Mouse (Mus musculus): ENCODE data around the gene Lrrc8b.
A peak's percentile ranks its signal among the peaks of the same experiment; 100 is the strongest.

Gene Lrrc8b

DNA sequence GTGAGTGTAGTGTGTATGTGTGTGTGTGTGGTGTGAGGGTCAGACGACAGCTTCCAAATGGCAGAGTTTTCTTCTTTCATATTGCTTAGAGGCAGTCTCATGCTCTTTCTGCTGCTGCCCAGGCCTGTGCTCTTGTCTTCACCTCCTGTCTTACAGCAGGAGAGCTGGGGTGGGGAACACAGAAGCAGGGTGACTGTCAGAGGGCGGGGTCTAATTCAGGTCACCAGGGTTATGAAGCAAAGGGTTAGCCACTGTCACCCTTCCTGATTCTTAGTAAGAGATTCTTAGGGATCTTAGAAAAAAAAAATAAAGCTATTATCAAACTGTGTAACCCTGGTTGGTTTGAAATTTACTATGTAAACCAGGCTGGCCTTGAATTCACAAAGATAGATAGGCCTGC lies 10.0 kb downstream of the Lrrc8b start:
- DNase-seq = no peak

DNA sequence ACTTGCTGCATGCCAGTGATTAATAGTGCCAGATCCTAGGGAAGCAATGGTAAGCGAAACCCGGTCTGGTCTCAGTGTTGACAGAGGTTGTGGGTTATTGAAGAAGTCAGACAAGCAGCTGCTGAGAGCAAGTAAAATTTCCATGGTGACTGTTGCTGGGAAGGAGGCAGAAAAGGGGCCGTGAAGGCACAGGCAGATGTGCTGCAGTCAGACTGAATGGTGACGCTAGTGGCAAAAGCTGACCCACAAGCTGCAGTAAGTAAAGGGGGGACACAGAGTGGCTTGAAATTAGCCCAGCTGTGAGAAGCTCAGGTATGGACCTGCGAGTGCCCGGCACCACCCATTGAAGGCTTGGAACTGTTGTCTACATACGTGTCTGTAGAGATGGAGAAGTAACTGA lies 11.8 kb downstream of the Lrrc8b start:
- DNase-seq = no peak

GRCm38 (mm10) chr5:105428265-105428974 lies 12.8 kb downstream of the Lrrc8b start:
- DNase-seq = peak; percentile 66 to 89

DNA sequence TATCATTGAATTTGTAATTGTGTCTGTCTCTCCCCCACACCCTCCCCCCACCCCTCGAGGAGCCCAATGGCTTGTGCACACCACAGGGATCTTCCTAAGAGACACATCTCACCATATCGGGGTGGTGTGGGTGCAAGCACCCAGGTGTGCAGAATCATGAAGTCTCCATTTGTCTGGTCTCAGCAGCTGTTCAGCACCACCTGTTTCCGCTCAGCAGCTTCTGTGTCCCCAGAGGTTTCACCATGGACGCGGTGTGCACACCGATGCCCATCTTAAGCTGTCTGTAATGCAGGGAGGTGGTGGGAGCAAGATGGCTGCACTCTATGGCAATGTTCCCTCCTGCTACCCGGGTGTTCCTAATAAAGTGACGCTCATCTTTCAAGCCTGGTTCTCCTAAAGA lies 14.6 kb downstream of the Lrrc8b start:
- DNase-seq = no peak

DNA sequence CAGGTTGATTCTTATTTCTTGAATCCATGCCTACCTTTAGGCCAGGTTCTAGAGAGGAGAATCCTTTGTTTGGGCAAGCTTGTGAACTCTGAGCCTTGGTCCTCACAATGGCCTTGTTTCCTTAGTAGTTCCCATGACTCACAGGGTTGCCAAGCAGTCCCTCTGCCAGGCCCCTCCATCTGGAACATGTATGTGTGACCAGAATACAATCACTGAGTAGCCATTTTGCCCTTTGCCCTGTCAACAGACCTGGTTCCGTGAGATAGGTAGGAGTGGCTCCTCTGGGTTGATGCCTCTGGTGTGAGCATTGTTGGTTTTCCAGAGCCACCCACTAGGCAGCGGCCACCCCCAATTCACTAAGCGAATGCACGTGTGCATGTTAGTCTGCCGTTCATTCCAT lies 24.0 kb downstream of the Lrrc8b start:
- no peak for DNase-seq

DNA sequence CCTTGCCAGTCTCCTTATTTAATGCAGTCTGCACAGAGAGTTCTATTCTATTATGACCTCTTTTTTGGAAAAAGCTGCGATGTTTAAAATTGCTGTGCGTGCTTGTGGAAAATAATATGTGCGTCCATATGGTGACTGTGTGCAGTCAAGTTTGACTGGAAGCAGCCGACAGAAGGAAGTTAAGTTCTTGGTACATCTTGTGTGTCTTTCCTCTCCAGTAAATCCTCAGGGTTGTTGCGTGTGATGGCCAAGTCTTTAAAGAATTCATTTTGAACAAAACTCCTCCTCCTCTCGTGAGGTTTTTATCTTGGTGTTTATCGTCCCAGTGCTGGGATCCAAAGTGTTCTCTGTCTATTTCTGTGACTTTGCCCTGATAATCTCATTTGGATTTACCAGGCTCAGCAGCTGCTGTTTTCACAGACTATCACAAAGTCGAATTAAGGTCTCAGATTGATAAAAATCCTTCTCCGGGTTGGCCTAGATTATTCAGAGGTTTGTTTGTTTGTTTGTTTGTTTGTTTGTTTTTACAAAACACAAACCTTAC lies 25.5 kb downstream of the Lrrc8b start:
- DNase-seq = no peak

DNA sequence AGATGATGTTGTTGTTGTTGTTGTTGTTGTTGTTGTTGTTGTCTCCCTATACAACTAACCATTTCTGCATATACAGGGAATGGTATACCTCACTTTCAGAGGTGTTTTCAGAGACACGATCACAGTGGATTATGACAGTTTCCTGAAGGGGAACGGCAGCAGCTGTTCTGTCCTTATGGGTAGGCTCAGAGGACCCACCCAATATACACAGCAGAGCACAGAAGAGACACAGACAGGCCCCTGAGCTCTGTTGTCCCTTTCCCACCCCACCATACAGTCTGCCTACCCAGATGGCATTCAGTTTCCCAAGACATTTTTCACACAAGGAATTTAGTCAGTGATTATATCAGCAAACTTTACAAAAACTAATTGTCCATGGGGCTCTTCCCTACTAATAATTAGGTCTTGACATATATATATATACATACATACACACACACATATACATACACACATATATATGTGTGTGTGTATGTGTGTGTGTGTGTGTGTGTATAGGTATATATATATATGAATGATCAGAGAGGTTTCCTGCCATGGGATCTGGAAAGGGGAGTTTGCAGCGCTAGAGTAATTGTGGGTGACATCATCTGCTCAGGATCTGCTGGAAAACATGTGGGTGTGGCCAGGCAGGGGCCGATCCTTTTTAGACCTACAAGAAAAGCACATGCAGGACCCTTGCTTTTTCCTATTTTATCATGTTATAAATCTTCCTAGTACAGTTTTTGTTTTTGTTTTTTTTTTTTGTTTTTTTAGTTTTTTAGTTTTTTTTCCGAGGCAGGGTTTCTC lies 26.8 kb downstream of the Lrrc8b start:
- peak in 1 of 2 experiments; percentile 36 for DNase-seq

- DNase-seq = peak; percentile 59 to 69
Observed at GRCm38 (mm10) chr5:105443057-105443815, 27.7 kb downstream of the Lrrc8b start.

DNA sequence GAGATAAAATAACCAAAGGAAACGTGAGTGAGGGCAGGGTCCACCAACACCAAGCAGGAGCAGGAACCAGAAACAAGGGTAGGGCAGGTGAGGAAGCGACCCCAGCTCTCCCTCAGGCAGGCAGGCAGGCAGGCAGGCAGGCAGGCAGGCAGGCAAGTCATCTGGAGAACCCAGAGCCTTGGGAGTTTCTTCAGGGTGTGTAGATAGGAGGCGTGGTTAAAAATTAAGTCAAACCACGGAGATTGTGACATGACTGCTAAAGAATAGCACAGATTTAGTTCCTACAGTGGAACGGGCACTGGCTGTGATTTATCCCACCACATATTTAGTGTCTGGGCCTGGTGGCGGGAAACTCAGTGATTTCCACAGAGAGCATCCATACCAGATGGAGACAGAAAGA lies 30.1 kb downstream of the Lrrc8b start:
- no peak for DNase-seq

- no peak for DNase-seq
Observed at GRCm38 (mm10) chr5:105454105-105454504, 38.5 kb downstream of the Lrrc8b start.

GRCm38 (mm10) chr5:105459077-105459476 lies 43.5 kb downstream of the Lrrc8b start:
- DNase-seq = no peak

- DNase-seq = no peak
Observed at GRCm38 (mm10) chr5:105460551-105460950, 45.0 kb downstream of the Lrrc8b start.

- DNase-seq = no peak
Observed at GRCm38 (mm10) chr5:105461076-105461475, 45.5 kb downstream of the Lrrc8b start.

DNA sequence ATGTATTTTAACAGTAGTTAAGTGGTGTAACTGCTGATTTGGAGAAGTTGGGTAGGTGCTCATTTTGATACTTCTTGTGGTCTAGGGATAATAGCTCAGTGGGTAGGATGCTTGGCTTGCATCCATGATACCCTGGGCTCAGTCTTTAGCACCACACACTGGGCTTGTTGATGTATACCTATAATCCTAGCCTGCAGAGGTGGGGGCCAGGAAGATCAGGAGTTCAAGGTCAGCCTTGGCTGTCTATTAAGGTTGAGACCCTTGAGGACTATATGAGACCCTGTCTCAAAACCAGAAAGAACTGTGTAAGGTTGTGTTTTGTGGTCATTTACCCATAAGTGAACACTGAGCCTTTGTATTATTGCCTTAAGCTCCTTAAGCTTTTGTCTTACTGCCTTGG lies 49.1 kb downstream of the Lrrc8b start:
- DNase-seq = no peak

- DNase-seq = no peak
Observed at GRCm38 (mm10) chr5:105465550-105465949, 50.0 kb downstream of the Lrrc8b start.

GRCm38 (mm10) chr5:105466471-105466902 lies 50.9 kb downstream of the Lrrc8b start:
- no peak for DNase-seq

- no peak for DNase-seq
Observed at GRCm38 (mm10) chr5:105467271-105467670, 51.7 kb downstream of the Lrrc8b start.

DNA sequence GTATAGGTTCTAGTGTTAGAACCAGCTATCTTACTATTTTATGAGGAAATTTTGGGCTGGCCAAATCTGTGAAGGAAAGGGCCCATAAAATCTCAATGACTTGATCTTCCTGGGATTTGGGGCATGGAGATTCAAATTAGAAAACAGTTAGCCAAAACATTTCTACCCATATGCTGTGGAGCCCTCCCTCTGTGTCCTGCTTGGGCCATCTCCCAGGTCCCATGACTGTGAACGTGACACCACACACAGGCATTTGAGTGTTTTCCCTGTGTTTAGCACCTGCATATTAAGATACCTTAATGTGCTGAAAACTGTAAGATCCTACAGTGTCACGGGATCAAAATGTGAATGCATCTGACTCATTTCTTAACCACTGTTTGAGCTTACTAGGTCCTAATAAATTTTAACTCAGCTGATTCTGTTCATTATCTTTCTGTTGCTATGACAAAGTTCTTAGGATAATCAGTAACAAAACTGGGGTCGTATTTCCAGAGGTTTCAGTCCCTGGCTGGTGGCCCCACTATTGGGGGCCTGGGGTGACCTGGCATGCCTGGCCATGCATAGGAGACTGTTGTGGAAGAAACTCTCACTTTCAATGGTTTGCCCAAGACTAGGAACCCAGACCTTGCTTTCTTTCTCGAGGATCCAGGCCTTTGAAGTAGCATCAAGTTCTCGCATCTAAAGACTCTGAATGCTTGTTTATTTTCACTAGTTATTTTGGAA lies 57.6 kb downstream of the Lrrc8b start:
- no peak for DNase-seq

GRCm38 (mm10) chr5:105477527-105477926 lies 62.0 kb downstream of the Lrrc8b start:
- no peak for DNase-seq

DNA sequence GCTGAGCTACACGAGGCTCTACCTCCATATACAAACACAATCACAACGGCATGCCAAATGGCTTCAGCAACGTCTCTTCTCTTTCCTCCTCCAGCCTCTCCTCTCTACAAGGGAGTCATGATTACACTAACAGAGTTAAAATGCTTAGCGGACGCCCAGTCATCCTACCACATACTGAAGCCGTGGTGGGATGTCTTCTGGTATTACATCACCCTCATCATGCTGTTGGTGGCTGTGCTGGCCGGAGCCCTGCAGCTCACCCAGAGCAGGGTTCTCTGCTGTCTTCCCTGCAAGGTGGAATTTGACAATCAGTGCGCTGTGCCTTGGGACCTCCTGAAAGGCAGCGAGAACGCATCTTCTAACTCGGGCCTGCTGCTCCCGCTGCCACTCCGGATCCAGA lies 64.1 kb downstream of the Lrrc8b start:
- no peak for DNase-seq

DNA sequence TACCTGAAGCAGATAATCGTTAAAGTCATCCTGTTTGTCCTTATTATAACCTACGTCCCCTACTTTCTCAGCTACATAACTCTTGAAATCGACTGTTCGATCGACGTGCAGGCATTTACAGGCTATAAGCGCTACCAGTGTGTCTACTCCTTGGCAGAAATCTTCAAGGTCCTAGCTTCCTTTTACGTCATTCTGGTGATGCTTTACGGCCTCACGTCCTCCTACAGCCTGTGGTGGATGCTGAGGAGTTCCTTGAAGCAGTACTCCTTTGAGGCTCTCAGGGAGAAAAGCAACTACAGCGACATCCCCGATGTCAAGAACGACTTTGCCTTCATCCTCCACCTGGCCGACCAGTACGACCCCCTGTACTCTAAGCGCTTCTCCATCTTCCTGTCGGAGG lies 65.0 kb downstream of the Lrrc8b start:
- no peak for DNase-seq

DNA sequence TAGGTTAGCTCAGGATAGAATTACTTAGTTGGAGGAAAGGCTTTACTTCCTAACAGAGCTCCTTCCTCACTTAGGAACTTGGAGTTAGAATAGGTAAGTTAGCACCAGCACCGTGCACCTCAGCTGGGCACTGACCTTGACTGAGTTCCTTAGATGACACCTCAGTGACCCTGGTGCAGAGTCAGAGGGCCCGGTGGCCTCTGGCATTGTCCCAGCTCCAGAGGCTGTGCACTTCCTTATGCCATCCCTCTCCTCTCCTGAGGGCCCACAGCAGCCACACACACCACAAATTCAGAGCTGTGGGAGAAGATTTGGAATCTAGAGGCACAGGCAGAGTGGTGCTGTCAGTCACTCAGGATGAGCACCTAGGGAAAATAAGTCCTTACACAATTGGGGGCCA lies 68.1 kb downstream of the Lrrc8b start:
- DNase-seq = no peak

GRCm38 (mm10) chr5:105484247-105484646 lies 68.7 kb downstream of the Lrrc8b start:
- DNase-seq = no peak
